Mouse (Mus musculus) neural tube, embryonic 12.5 days (tissue): ENCODE results near the gene Jam3. TPM values are rescaled to one million over a fixed set of nuclear protein-coding genes. Genes with fewer than 3 reads are reported as not detected.

Source experiments
- ATAC-seq: fragments of 200-750 bp; cut with Nextera tagmentation; 2 replicates; pipeline ENCODE4 v1.8.0; 2017; ENCODE audit warnings: low read depth, mild to moderate bottlenecking, moderate TSS enrichment, moderate library complexity; ENCODE audit not compliant: low FRiP score
- H3K27ac ChIP-seq: fragments of 300-500 bp; sonication (generic); 2 replicates; pipeline ENCODE4 v1.5.1; 2016
- H3K27me3 ChIP-seq: fragments of 300-500 bp; sonication (generic); replicated peaks from 2 replicates; pipeline ENCODE4 v1.6.1; 2016; ENCODE audit warnings: mild to moderate bottlenecking
- H3K36me3 ChIP-seq: fragments of 300-500 bp; sonication (generic); 2 replicates; pipeline ENCODE4 v1.6.1; 2016; ENCODE audit warnings: mild to moderate bottlenecking
- H3K4me1 ChIP-seq: fragments of 300-500 bp; sonication (generic); 2 replicates; pipeline ENCODE4 v1.6.1; 2016
- H3K4me2 ChIP-seq: fragments of 300-500 bp; sonication (generic); replicated peaks from 2 replicates; pipeline ENCODE4 v1.6.1; 2016; ENCODE audit warnings: mild to moderate bottlenecking
- H3K4me3 ChIP-seq: fragments of 300-500 bp; sonication (generic); 2 replicates; pipeline ENCODE4 v1.5.1; 2016
- H3K9ac ChIP-seq: fragments of 300-500 bp; sonication (generic); 2 replicates; pipeline ENCODE4 v1.6.1; 2016; ENCODE audit warnings: mild to moderate bottlenecking
- H3K9me3 ChIP-seq: fragments of 300-500 bp; sonication (generic); 2 replicates; pipeline ENCODE4 v1.6.1; 2016; ENCODE audit warnings: mild to moderate bottlenecking
- WGBS: fragments of 180-500 bp; shearing (Covaris S2); methylation state at CpG from one replicate; pipeline ENCODE4 v1.1.7; 2016; 5-methylcytosine and 5-hydroxymethylcytosine counted together
- polyA plus RNA-seq: library from polyadenylated mRNA; unstranded; fragments of >200 nt; fragmentation: Nextera tagmentation; extraction: Ambion mirVana; gene quantifications from 2 replicates; pipeline ENCODE4 v1.2.1, GENCODE M21; 2016

Gene Jam3
- polyA plus RNA-seq, 1 experiment from 2014 or later = 128 TPM

DNA sequence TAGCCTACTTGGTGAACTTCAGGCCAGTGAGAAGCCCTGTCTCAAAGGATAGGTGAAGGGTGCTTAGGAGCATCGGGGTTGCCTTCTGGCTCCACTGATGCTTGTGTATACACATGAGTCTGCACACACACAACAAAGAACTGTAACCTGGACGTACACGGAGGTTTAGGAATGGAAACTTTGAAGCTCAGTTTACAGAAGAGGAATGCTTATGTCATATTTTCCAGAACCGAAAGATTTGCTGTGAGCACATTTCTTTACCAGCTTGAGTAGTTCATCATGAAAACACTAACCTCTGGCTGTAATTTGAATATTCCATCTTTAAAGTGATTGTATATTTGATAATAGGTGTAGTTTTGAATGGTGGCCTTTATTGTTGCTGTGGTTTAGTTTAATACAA lies 84.3 kb downstream of the Jam3 start:
- 95% methylated on average over 4 of the region's 4 CpGs for WGBS
- no peak for ATAC-seq
- Histone ChIP-seq H3K4me1 (no peaks in the 10 kb centered on the region), H3K9ac (no peak overlapping the region), H3K36me3 (peaks cover 76% of the 10 kb centered on the region), H3K4me2 (no peak overlapping the region), H3K4me3 (no peak overlapping the region), H3K27me3 (no peaks in the 10 kb centered on the region), H3K9me3 (no peaks in the 10 kb centered on the region), H3K27ac (no peak overlapping the region)

DNA sequence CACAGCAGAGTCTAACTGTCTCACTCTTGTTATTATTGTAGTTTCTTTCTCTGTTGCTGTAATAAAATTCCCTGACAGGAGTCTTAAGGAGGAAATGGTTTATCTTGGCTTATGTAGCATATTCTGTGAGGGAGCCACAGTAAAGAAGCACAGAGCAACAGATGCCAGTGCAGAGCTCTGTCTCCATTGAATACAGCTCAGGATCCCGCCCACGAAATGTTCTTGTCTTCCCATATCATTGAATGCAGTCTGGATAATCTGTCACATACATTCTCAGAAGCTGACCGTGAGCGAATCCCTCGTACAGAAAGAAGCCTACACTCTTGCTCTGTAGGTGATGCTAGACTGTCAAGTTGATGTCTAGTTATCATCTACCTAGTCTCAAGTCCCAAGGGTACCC lies 96.9 kb downstream of the Jam3 start:
- Histone ChIP-seq H3K27ac (no peak overlapping the region), H3K9ac (no peak overlapping the region), H3K36me3 (peaks cover 74% of the 10 kb centered on the region), H3K27me3 (no peaks in the 10 kb centered on the region), H3K4me3 (no peak overlapping the region), H3K9me3 (no peaks in the 10 kb centered on the region), H3K4me1 (no peaks in the 10 kb centered on the region), H3K4me2 (no peak overlapping the region)
- WGBS = 92% methylated on average over 5 of the region's 5 CpGs
- ATAC-seq = no peak

DNA sequence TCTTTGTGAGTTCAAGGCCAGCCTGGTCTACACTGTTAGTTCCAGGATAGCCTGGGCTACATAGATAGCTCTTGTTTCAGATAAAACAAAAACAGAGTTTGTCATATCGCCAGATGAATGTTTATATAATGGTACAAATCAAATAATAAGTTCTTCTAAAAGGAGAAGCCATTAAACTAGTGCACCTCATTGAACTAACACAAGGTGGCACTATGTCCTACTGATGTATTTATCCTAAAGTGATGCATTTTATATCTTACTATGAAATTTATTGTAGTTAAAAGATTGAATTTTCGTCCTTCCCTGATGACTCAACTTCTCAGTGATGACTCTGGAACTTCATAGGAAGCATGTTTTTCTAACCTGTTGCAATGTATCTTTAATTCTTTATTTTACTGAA lies 105.7 kb downstream of the Jam3 start:
- WGBS = 95% methylated on average over 2 of the region's 2 CpGs
- no peak overlapping the region for H3K4me3 ChIP-seq
- no peaks in the 10 kb centered on the region for H3K4me1 ChIP-seq
- H3K27me3 ChIP-seq = no peaks in the 10 kb centered on the region
- no peak overlapping the region for H3K9ac ChIP-seq
- ATAC-seq = no peak
- H3K4me2 ChIP-seq = no peak overlapping the region
- no peak overlapping the region for H3K27ac ChIP-seq
- H3K9me3 ChIP-seq = no peaks in the 10 kb centered on the region
- H3K36me3 ChIP-seq = peaks cover 76% of the 10 kb centered on the region

Other genes with a start within 250 kb of the Jam3 start
- gene Gm1110, start 232.3 kb downstream of the Jam3 start, polyA plus RNA-seq = not detected in 2 replicates
- 34.1 and 39.0 TPM in 2 replicates for gene Acad8, start 155.9 kb downstream of the Jam3 start, polyA plus RNA-seq
- gene Thyn1, start 155.7 kb downstream of the Jam3 start, polyA plus RNA-seq = 128 and 136 TPM in 2 replicates
- 66.2 TPM in 2 replicates for gene Vps26b, start 125.4 kb downstream of the Jam3 start, polyA plus RNA-seq
- gene Ncapd3, start 125.2 kb downstream of the Jam3 start, polyA plus RNA-seq = 24.8 and 27.6 TPM in 2 replicates
- gene Igsf9b, start 143.8 kb upstream of the Jam3 start, polyA plus RNA-seq = 8.2 and 9.2 TPM in 2 replicates
- gene Spata19, start 241.4 kb upstream of the Jam3 start, polyA plus RNA-seq = not detected in 2 replicates